Mouse (Mus musculus) gastrocnemius, adult 18-20 months (tissue): ENCODE data around the gene Unc45a. TPM values are rescaled to one million over a fixed set of nuclear protein-coding genes. Genes with fewer than 3 reads are reported as not detected.

Source experiments
- DNase-seq: peaks from one replicate; pipeline ENCODE4 v3.0.0; 2021; ENCODE audit warnings: low spot score
- long read RNA-seq, 2 experiments: library from polyadenylated mRNA; stranded (forward); transcript quantifications; one replicate each; pipeline ENCODE4 v2.0.0; 2021
- total RNA-seq, 2 experiments: library from RNA; stranded (reverse); gene quantifications; 2 replicates each; pipeline ENCODE4 v1.2.3; 2021

Unc45a gene
- total RNA-seq, result 10 to 100 TPM in 1 of 2 experiments, 1 to 10 TPM in 1; 9.9 to 10.1 TPM
- long read RNA-seq, experiment 1, transcript Unc45a-201 (20 exons, 3,260 nt), result major isoform, 6 of 14 reads
- long read RNA-seq, experiment 1, partial matches to known transcripts, result 3 of 14 reads
- long read RNA-seq, experiment 1, other reads (novel, unspliced or antisense), result 5 of 14 reads
- long read RNA-seq, experiment 2, partial matches to known transcripts, result 4 of 10 reads
- long read RNA-seq, experiment 2, other reads (novel, unspliced or antisense), result 5 of 10 reads

GRCm38 (mm10) chr7:80340793-80341192, at the start of gene Unc45a:
TSS of gene Unc45a (minus strand) at chr7:80341005.
- peak; percentile 73 for DNase-seq

GRCm38 (mm10) chr7:80387633-80388543, 47.1 kb upstream of the Unc45a start, which contains the start of gene Fes:
TSS of gene Fes (minus strand) at chr7:80387946.
- peak; percentile 62 for DNase-seq

- DNase-seq, result peak; percentile 32
These were observed 46.3 kb upstream of the Unc45a start for GRCm38 (mm10) chr7:80387033-80387632.

GRCm38 (mm10) chr7:80386235-80386930, 45.6 kb upstream of the Unc45a start:
- DNase-seq, result peak; percentile 92

GRCm38 (mm10) chr7:80382919-80383318, 42.1 kb upstream of the Unc45a start:
- DNase-seq, result no peak

GRCm38 (mm10) chr7:80379531-80379930, 38.7 kb upstream of the Unc45a start:
- DNase-seq, result no peak

- peak; percentile 65 for DNase-seq
These were observed 36.7 kb upstream of the Unc45a start for GRCm38 (mm10) chr7:80377471-80377870.

- no peak for DNase-seq
These were observed 35.4 kb upstream of the Unc45a start for GRCm38 (mm10) chr7:80376192-80376591.

GRCm38 (mm10) chr7:80375376-80376039, 34.7 kb upstream of the Unc45a start:
- DNase-seq, result no peak

GRCm38 (mm10) chr7:80374733-80375132, 33.9 kb upstream of the Unc45a start:
- DNase-seq, result no peak

GRCm38 (mm10) chr7:80374280-80374679, 33.5 kb upstream of the Unc45a start:
- DNase-seq, result no peak

GRCm38 (mm10) chr7:80373850-80374249, 33.0 kb upstream of the Unc45a start:
- DNase-seq, result no peak

GRCm38 (mm10) chr7:80373352-80373751, 32.5 kb upstream of the Unc45a start:
- no peak for DNase-seq

GRCm38 (mm10) chr7:80372667-80373066, 31.9 kb upstream of the Unc45a start:
- no peak for DNase-seq

- DNase-seq, result no peak
These were observed 31.4 kb upstream of the Unc45a start for GRCm38 (mm10) chr7:80372166-80372565.

GRCm38 (mm10) chr7:80371041-80371751, 30.4 kb upstream of the Unc45a start, which contains the start of gene Man2a2:
TSS of gene Man2a2 (minus strand) at chr7:80371375.
- DNase-seq, result peak; percentile 74

GRCm38 (mm10) chr7:80370649-80371040, 29.8 kb upstream of the Unc45a start:
- peak; percentile 92 for DNase-seq

- no peak for DNase-seq
These were observed 29.2 kb upstream of the Unc45a start for GRCm38 (mm10) chr7:80369967-80370431.

- DNase-seq, result no peak
These were observed 28.7 kb upstream of the Unc45a start for GRCm38 (mm10) chr7:80369461-80369860.
